Mouse (Mus musculus): ENCODE data around the gene Rnf213. TPM values are rescaled to one million over a fixed set of nuclear protein-coding genes. Genes with fewer than 3 reads are reported as not detected.
A peak's percentile ranks its signal among the peaks of the same experiment; 100 is the strongest.

The Rnf213 gene
- polyA plus RNA-seq, 1 experiment from 2014 or later = 3.1 TPM

DNA sequence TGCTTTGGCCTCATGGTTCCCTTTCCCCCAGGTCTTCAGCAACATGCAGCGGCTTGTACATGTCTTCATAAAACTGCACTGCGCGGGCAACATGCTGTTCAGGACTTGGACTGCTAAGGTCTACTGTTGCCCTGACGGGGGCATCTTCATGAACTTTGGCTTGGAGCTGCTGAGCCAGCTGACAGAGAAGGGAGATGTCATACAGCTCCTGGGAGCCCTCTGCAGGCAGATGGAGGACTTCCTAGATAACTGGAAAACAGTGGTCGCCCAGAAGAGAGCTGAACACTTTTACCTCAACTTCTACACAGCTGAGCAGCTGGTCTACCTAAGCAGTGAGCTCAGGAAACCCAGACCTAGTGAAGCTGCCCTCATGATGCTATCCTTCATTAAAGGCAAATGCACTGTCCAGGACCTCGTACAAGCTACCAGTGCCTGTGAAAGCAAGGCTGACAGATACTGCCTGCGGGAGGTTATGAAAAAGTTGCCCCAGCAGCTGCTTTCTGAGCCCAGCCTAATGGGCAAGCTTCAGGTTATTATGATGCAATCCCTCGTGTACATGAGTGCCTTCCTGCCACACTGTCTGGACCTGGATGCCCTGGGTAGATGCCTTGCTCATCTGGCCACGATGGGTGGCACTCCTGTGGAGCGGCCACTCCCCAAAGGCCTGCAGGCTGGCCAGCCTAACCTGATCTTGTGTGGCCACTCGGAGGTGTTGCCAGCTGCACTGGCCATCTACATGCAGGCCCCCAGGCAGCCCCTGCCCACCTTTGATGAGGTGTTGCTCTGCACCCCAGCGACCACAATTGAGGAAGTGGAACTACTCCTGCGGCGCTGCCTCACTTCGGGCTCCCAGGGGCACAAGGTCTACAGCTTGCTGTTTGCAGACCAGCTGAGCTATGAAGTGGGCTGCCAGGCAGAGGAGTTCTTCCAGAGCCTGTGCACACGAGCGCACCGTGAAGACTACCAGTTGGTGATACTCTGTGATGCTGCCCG, 43.3 kb downstream of the Rnf213 start:
- H3K9ac ChIP-seq (ENCODE audit: low read length) = no peak overlapping the region
- H3K27ac ChIP-seq (replicated peaks; ENCODE audit: low read depth, low read length) = no peak overlapping the region
- H3K36me3 ChIP-seq (ENCODE audit: control insufficient read depth, insufficient read depth, low read length) = peaks cover 4% of the 10 kb centered on the region; the same call in 1 of the 2 replicates
- no peak overlapping the region for H3K4me3 ChIP-seq (ENCODE audit: low read depth, low read length)
- no peak overlapping the region for H3K4me2 ChIP-seq (ENCODE audit: low read depth, severe bottlenecking)
- 85% methylated on average over 19 of the region's 19 CpGs for WGBS
- ATAC-seq (ENCODE audit: insufficient number of reproducible peaks, low FRiP score, low TSS enrichment, low read depth) (no peak), DNase-seq (ENCODE audit: low spot score) (peak; percentile 37)
- H3K27me3 ChIP-seq (ENCODE audit: control insufficient read depth, insufficient read depth, low read length) = no peaks in the 10 kb centered on the region
- no peaks in the 10 kb centered on the region for H3K4me1 ChIP-seq (ENCODE audit: control insufficient read depth, insufficient read depth, low read length)
- H3K9me3 ChIP-seq (ENCODE audit: control insufficient read depth, low read length) = no peaks in the 10 kb centered on the region

DNA sequence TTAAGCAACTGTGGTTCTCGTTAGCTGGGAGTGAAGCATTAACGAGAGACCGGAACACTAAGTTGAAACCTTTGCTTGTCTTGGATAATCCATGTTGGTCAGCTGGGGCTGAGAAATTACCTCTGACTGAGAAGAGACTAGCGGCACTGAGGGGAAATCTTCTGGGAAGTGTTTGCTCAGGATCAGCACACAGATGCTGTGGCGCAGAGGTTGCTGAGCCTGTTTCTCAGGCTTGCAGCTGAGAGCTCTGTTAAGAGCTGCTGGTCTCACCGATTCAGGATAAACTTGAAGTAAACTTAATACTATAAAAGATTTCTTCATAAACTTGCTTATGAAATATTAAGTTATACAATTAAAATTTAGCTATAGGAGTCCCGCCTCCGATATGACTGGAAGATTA, 45.9 kb downstream of the Rnf213 start:
- Histone ChIP-seq H3K27me3 (ENCODE audit: control insufficient read depth, insufficient read depth, low read length) (no peaks in the 10 kb centered on the region), H3K4me1 (ENCODE audit: control insufficient read depth, insufficient read depth, low read length) (no peaks in the 10 kb centered on the region), H3K36me3 (ENCODE audit: control insufficient read depth, insufficient read depth, low read length) (peaks cover under 1% of the 10 kb centered on the region; the same call in 1 of the 2 replicates), H3K9ac (ENCODE audit: low read length) (no peak overlapping the region), H3K4me2 (ENCODE audit: low read depth, severe bottlenecking) (no peak overlapping the region), H3K4me3 (ENCODE audit: low read depth, low read length) (no peak overlapping the region), H3K27ac (replicated peaks; ENCODE audit: low read depth, low read length) (no peak overlapping the region), H3K9me3 (ENCODE audit: control insufficient read depth, low read length) (no peaks in the 10 kb centered on the region)
- ATAC-seq (ENCODE audit: insufficient number of reproducible peaks, low FRiP score, low TSS enrichment, low read depth) (no peak), DNase-seq (ENCODE audit: low spot score) (no peak)
- 51% methylated on average over 8 of the region's 8 CpGs for WGBS

DNA sequence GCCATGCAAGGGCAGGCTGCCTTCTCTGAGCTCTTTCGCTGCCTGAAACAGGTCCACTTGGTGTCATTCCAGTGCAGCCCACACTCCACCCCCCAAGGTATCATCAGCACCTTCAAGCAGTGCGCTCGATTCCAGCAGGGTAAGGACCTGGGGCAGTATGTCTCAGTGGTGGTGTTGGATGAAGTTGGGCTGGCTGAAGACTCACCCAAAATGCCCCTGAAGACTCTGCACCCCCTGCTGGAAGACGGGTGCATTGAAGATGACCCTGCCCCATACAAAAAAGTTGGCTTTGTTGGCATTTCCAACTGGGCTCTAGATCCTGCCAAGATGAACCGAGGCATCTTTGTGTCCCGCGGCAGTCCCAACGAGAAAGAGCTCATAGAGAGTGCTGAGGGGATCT, 49.3 kb downstream of the Rnf213 start:
- H3K4me2 ChIP-seq (ENCODE audit: low read depth, severe bottlenecking) = no peak overlapping the region
- no peak overlapping the region for H3K9ac ChIP-seq (ENCODE audit: low read length)
- H3K4me1 ChIP-seq (ENCODE audit: control insufficient read depth, insufficient read depth, low read length) = no peaks in the 10 kb centered on the region
- H3K4me3 ChIP-seq (ENCODE audit: low read depth, low read length) = no peak overlapping the region
- DNase-seq (ENCODE audit: low spot score) (no peak), ATAC-seq (ENCODE audit: insufficient number of reproducible peaks, low FRiP score, low TSS enrichment, low read depth) (no peak)
- no peaks in the 10 kb centered on the region for H3K27me3 ChIP-seq (ENCODE audit: control insufficient read depth, insufficient read depth, low read length)
- no peak overlapping the region for H3K27ac ChIP-seq (replicated peaks; ENCODE audit: low read depth, low read length)
- H3K36me3 ChIP-seq (ENCODE audit: control insufficient read depth, insufficient read depth, low read length) = no peaks in the 10 kb centered on the region
- 94% methylated on average over 8 of the region's 8 CpGs for WGBS
- no peaks in the 10 kb centered on the region for H3K9me3 ChIP-seq (ENCODE audit: control insufficient read depth, low read length)

DNA sequence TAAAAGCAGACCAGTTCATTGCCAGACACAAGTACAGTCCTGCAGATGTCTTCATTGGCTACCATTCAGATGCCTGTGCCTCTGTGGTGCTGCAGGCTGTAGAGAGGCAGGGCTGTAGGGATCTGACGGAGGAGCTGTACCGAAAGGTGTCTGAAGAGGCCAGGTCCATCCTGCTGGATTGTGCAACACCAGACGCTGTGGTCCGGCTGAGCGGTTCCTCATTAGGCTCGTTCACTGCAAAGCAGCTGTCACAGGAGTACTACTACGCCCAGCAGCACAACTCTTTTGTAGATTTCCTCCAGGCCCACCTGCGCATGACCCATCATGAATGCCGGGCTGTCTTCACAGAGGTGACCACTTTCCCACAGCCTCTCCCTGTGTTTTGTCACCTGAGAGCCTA, 50.5 kb downstream of the Rnf213 start:
- no peak overlapping the region for H3K9ac ChIP-seq (ENCODE audit: low read length)
- no peaks in the 10 kb centered on the region for H3K36me3 ChIP-seq (ENCODE audit: control insufficient read depth, insufficient read depth, low read length)
- no peak for DNase-seq (ENCODE audit: low spot score)
- ATAC-seq (ENCODE audit: insufficient number of reproducible peaks, low FRiP score, low TSS enrichment, low read depth) = no peak
- H3K27ac ChIP-seq (replicated peaks; ENCODE audit: low read depth, low read length) = no peak overlapping the region
- H3K4me3 ChIP-seq (ENCODE audit: low read depth, low read length) = no peak overlapping the region
- no peaks in the 10 kb centered on the region for H3K9me3 ChIP-seq (ENCODE audit: control insufficient read depth, low read length)
- no peaks in the 10 kb centered on the region for H3K4me1 ChIP-seq (ENCODE audit: control insufficient read depth, insufficient read depth, low read length)
- 92% methylated on average over 9 of the region's 9 CpGs for WGBS
- no peaks in the 10 kb centered on the region for H3K27me3 ChIP-seq (ENCODE audit: control insufficient read depth, insufficient read depth, low read length)
- H3K4me2 ChIP-seq (ENCODE audit: low read depth, severe bottlenecking) = no peak overlapping the region

DNA sequence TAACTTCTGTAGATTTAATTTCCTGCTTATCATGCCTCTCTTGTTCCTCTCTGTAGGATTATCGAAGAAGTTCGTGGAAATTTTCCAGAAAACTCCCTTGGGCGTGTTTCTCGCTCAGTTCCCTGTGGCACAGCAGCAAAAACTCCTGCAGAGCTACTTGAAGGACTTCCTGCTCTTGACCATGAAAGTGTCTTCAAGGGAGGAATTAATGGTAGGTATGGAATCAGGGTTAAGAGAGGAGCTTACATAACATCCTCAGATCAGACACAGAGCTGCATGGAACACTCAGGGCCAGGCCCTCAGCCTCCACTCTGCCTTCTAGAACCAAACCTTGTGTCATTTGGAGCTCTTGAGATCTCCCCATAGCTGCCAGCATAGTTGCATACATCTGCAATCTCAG, 63.2 kb downstream of the Rnf213 start:
- ATAC-seq (ENCODE audit: insufficient number of reproducible peaks, low FRiP score, low TSS enrichment, low read depth) (no peak), DNase-seq (ENCODE audit: low spot score) (no peak)
- Histone ChIP-seq H3K9me3 (ENCODE audit: control insufficient read depth, low read length) (no peaks in the 10 kb centered on the region), H3K4me3 (ENCODE audit: low read depth, low read length) (no peak overlapping the region), H3K4me2 (ENCODE audit: low read depth, severe bottlenecking) (no peak overlapping the region), H3K27me3 (ENCODE audit: control insufficient read depth, insufficient read depth, low read length) (no peaks in the 10 kb centered on the region), H3K4me1 (ENCODE audit: control insufficient read depth, insufficient read depth, low read length) (no peaks in the 10 kb centered on the region), H3K36me3 (ENCODE audit: control insufficient read depth, insufficient read depth, low read length) (peaks cover 4% of the 10 kb centered on the region; the same call in 1 of the 2 replicates), H3K27ac (replicated peaks; ENCODE audit: low read depth, low read length) (no peak overlapping the region), H3K9ac (ENCODE audit: low read length) (no peak overlapping the region)
- WGBS = 90% methylated on average over 4 of the region's 4 CpGs

DNA sequence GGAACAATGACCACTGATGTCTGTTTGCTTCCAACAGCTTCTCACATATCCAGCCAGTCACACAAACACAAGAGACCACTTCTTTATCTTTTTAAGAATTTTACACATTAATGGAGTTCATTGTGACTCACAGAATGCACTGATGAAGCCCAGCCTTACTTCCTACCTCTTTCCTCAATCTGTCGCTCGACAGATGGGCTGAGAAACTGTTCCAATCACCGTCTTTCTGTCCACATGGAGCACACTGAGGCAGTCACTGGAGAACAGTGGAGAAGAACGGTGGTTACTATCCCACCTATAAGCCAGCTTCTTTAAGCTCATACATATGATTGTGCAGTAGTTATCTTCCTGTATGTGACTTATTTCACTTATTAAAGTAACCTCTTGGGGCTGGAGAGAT, 85.0 kb downstream of the Rnf213 start:
- ATAC-seq (ENCODE audit: insufficient number of reproducible peaks, low FRiP score, low TSS enrichment, low read depth) (no peak), DNase-seq (ENCODE audit: low spot score) (no peak)
- Histone ChIP-seq H3K4me1 (ENCODE audit: control insufficient read depth, insufficient read depth, low read length) (no peaks in the 10 kb centered on the region), H3K4me2 (ENCODE audit: low read depth, severe bottlenecking) (no peak overlapping the region), H3K27me3 (ENCODE audit: control insufficient read depth, insufficient read depth, low read length) (no peaks in the 10 kb centered on the region), H3K36me3 (ENCODE audit: control insufficient read depth, insufficient read depth, low read length) (peaks cover 4% of the 10 kb centered on the region; the same call in 1 of the 2 replicates), H3K27ac (replicated peaks; ENCODE audit: low read depth, low read length) (no peak overlapping the region), H3K9me3 (ENCODE audit: control insufficient read depth, low read length) (no peaks in the 10 kb centered on the region), H3K9ac (ENCODE audit: low read length) (no peak overlapping the region), H3K4me3 (ENCODE audit: low read depth, low read length) (no peak overlapping the region)
- 97% methylated on average over 4 of the region's 4 CpGs for WGBS

DNA sequence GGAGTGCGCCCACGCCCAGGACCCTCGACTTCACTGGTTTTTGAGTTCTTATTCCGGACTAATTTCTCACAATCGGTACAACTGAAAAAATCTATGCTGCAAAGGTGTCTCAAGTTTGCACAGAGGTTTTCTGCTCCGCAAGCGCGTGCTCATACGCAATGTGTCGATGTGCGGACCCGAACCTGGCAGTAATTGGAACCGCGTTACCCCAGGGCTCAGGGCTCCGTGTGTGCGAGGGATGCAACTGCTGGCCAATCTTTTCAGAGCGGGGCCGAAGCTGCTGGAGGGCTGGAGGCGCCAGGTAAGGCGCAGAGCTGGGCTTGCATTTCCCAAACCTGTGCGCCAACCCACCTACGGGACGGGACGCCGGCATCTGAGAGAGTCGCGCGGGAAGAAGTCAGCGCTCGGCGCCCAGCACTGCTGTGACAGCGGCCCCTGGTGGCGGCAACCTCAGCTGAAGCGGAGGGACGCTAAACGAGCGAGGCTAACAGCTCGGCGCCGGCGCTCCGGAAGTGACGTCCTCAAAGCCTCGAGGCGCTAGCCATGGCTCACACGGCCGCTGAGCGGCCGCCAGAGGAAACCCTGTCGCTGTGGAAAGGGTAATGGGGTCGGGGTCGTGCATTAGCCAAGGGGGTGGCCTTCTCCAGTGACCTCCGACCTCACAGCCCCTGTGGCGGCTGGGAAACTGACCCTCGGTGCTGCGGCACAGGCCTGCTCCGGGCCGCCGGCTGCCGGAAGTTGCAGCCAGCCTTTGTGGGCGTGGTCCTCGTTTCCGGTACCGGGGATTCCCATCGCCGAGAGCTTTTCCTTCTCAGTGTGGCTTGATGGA, 98.2 kb downstream of the Rnf213 start, which contains the start of gene Endov:
Gene Endov (plus strand): TSS at position 487 of the 829 bp plus-strand sequence.
- Histone ChIP-seq H3K4me3 (ENCODE audit: low read depth, low read length) (peak within 1 kb of the TSS; percentile 75), H3K36me3 (ENCODE audit: control insufficient read depth, insufficient read depth, low read length) (no peaks in the 10 kb centered on the region; the same call in 1 of the 2 replicates), H3K27ac (replicated peaks; ENCODE audit: low read depth, low read length) (peak within 1 kb of the TSS; percentile 57), H3K27me3 (ENCODE audit: control insufficient read depth, insufficient read depth, low read length) (no peaks in the 10 kb centered on the region), H3K4me2 (ENCODE audit: low read depth, severe bottlenecking) (peak within 1 kb of the TSS; percentile 84), H3K9me3 (ENCODE audit: control insufficient read depth, low read length) (no peaks in the 10 kb centered on the region), H3K9ac (ENCODE audit: low read length) (peak within 1 kb of the TSS; percentile 91), H3K4me1 (ENCODE audit: control insufficient read depth, insufficient read depth, low read length) (peaks cover 9% of the 10 kb centered on the region; the same call in 1 of the 2 replicates)
- ATAC-seq (ENCODE audit: insufficient number of reproducible peaks, low FRiP score, low TSS enrichment, low read depth) (peak; percentile 92), DNase-seq (ENCODE audit: low spot score) (peak; percentile 100)
- WGBS = 1% methylated on average over 66 of the region's 66 CpGs

DNA sequence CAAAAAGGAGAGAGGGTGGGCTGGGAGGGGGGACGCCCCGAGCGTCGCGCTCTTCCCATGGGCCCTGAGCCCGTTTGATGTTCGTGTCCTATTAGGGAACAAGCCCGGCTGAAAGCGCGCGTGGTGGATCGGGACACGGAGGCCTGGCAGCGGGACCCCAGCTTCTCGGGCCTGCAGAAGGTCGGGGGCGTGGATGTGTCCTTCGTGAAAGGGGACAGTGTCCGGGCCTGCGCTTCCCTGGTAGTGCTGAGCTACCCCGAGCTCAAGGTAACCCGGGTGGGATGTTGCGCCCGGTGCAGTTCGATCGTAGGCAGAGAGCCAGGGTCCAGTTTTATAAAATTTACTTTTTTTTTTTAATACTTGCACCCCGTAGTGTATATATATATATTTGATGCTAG, 98.8 kb downstream of the Rnf213 start:
- H3K27me3 ChIP-seq (ENCODE audit: control insufficient read depth, insufficient read depth, low read length) = no peaks in the 10 kb centered on the region
- H3K36me3 ChIP-seq (ENCODE audit: control insufficient read depth, insufficient read depth, low read length) = no peaks in the 10 kb centered on the region; the same call in 1 of the 2 replicates
- peak overlapping the region; percentile 75 for H3K4me3 ChIP-seq (ENCODE audit: low read depth, low read length)
- H3K27ac ChIP-seq (replicated peaks; ENCODE audit: low read depth, low read length) = peak overlapping the region; percentile 57; the same call in 1 of the 2 replicates
- peak overlapping the region; percentile 84 for H3K4me2 ChIP-seq (ENCODE audit: low read depth, severe bottlenecking)
- H3K4me1 ChIP-seq (ENCODE audit: control insufficient read depth, insufficient read depth, low read length) = peaks cover 9% of the 10 kb centered on the region; the same call in 1 of the 2 replicates
- WGBS = 6% methylated on average over 27 of the region's 27 CpGs
- H3K9ac ChIP-seq (ENCODE audit: low read length) = peak overlapping the region; percentile 91
- ATAC-seq (ENCODE audit: insufficient number of reproducible peaks, low FRiP score, low TSS enrichment, low read depth) = 0 out of 2 replicates have a peak, but pooled peaks have one; percentile 18
- no peaks in the 10 kb centered on the region for H3K9me3 ChIP-seq (ENCODE audit: control insufficient read depth, low read length)
- no peak for DNase-seq (ENCODE audit: low spot score)
